Mouse (Mus musculus): ENCODE results near the gene Acot6. TPM values are rescaled to one million over a fixed set of nuclear protein-coding genes. Genes with fewer than 3 reads are reported as not detected.
A peak's percentile ranks its signal among the peaks of the same experiment; 100 is the strongest.
"Not testable (repeated sequence)": the region's sequence is repeated elsewhere in the genome, so short reads cannot be mapped to it uniquely, and the experiment has no call there.

Gene Acot6
- polyA plus RNA-seq, 1 experiment from 2014 or later = 1.5 TPM

DNA sequence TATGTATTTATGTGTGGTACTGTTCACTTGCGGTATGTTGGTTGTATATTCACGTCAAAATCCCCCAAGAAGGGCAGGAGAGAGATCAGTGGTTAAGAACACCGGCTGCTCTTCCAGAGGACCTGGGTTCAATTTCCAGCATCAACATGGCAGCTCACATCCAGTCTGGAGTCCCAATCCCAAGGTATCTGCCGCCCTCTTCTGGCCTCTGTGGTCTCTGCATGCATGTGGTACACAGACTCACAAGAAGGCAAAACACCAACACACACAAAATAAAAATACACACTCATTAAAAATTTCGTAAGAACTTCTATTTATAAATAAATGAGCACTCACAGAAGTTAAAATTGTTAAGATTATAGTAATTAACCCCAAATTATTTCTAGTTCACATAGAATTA, 37.2 kb upstream of the Acot6 start:
- H3K4me3 ChIP-seq (ENCODE audit: low read depth, low read length) = no peak overlapping the region
- H3K27ac ChIP-seq (ENCODE audit: low read depth) = no peak overlapping the region
- ATAC-seq (replicated peaks; ENCODE audit: low FRiP score, low TSS enrichment, low read depth) (no peak), DNase-seq (ENCODE audit: low spot score) (peak; percentile 55)
- H3K9ac ChIP-seq (ENCODE audit: low read length) = no peak overlapping the region
- no peaks in the 10 kb centered on the region for H3K36me3 ChIP-seq (ENCODE audit: control insufficient read depth, insufficient read depth, low read length)
- no peak overlapping the region for H3K4me2 ChIP-seq (ENCODE audit: low read length)
- no peaks in the 10 kb centered on the region for H3K4me1 ChIP-seq (replicated peaks; ENCODE audit: control insufficient read depth, insufficient read depth, low read length)
- H3K9me3 ChIP-seq (ENCODE audit: control insufficient read depth, low read length) = no peaks in the 10 kb centered on the region
- H3K27me3 ChIP-seq (replicated peaks; ENCODE audit: control insufficient read depth, insufficient read depth, low read length) = peaks cover 5% of the 10 kb centered on the region
- 76% methylated on average over 5 of the region's 5 CpGs for WGBS

DNA sequence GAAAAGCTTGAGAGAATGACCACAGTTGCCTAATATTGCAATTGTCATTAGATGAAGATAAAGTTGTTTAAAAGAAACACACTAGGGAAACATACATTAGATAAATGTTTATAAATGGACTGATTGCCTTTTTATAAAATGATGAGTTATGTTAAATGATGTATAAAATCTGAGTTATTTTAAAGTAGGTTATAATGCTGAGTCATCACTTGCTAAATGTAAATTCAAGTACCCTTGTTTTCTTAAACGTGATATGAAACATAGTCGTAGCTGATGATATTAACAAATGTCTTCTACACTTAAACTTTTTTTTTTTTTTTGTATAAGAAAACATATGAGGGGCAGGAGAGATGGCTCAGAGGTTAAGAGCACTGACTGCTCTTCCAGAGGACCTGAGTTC, 36.6 kb upstream of the Acot6 start:
- Histone ChIP-seq H3K9ac (ENCODE audit: low read length) (no peak overlapping the region), H3K27me3 (replicated peaks; ENCODE audit: control insufficient read depth, insufficient read depth, low read length) (peaks cover 11% of the 10 kb centered on the region), H3K4me3 (ENCODE audit: low read depth, low read length) (no peak overlapping the region), H3K9me3 (ENCODE audit: control insufficient read depth, low read length) (no peaks in the 10 kb centered on the region), H3K36me3 (ENCODE audit: control insufficient read depth, insufficient read depth, low read length) (no peaks in the 10 kb centered on the region), H3K27ac (ENCODE audit: low read depth) (no peak overlapping the region), H3K4me2 (ENCODE audit: low read length) (no peak overlapping the region), H3K4me1 (replicated peaks; ENCODE audit: control insufficient read depth, insufficient read depth, low read length) (no peaks in the 10 kb centered on the region)
- DNase-seq (ENCODE audit: low spot score) = no peak
- 67% methylated on average over 2 of the region's 2 CpGs for WGBS
- no peak for ATAC-seq (replicated peaks; ENCODE audit: low FRiP score, low TSS enrichment, low read depth)

DNA sequence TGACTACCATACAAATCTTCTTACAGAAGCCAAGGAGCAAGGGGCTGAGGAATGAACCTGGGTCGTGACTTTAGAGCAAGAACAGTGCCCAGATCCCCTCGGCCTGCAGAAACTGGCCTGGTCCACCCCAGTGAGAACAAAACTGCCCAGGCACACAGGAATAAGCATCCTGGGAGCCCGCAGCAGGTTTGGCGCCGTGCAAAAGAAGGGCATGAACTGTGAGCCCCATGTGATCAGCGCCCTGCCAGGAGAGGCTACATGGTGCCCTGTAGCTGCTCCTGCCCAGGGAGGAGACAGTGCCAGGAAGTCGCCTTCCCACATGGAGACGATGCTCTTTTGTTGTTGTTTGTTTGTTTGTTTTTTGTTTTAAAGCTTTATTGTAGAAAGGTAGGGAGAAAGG, 35.8 kb upstream of the Acot6 start:
- Histone ChIP-seq H3K9ac (ENCODE audit: low read length) (no peak overlapping the region), H3K4me2 (ENCODE audit: low read length) (no peak overlapping the region), H3K4me1 (replicated peaks; ENCODE audit: control insufficient read depth, insufficient read depth, low read length) (no peaks in the 10 kb centered on the region), H3K9me3 (ENCODE audit: control insufficient read depth, low read length) (no peaks in the 10 kb centered on the region), H3K27ac (ENCODE audit: low read depth) (no peak overlapping the region), H3K27me3 (replicated peaks; ENCODE audit: control insufficient read depth, insufficient read depth, low read length) (peaks cover 17% of the 10 kb centered on the region), H3K36me3 (ENCODE audit: control insufficient read depth, insufficient read depth, low read length) (no peaks in the 10 kb centered on the region), H3K4me3 (ENCODE audit: low read depth, low read length) (no peak overlapping the region)
- WGBS = 70% methylated on average over 8 of the region's 8 CpGs
- DNase-seq (ENCODE audit: low spot score) (peak; percentile 40), ATAC-seq (replicated peaks; ENCODE audit: low FRiP score, low TSS enrichment, low read depth) (no peak)

DNA sequence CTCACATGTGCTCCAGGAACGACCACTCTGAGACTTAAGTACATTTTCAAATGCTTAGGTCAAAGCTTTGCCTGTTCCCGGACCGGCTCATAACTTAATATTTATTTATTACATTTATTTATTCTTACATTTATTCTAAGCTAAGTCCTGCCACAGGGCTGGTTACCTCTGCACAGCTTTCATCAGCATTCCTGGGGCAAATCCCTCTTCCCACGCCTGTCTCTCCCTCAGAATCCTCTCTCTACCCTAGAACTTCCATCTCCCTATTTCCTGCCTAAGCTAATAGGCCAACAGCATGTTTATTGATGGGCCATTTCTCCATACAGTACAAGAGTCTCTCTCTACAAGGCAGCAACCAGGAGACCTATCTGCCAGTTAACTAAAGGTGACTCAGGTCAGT, 32.7 kb upstream of the Acot6 start:
- WGBS = 71% methylated on average over 4 of the region's 4 CpGs
- H3K27ac ChIP-seq (ENCODE audit: low read depth) = no peak overlapping the region

DNA sequence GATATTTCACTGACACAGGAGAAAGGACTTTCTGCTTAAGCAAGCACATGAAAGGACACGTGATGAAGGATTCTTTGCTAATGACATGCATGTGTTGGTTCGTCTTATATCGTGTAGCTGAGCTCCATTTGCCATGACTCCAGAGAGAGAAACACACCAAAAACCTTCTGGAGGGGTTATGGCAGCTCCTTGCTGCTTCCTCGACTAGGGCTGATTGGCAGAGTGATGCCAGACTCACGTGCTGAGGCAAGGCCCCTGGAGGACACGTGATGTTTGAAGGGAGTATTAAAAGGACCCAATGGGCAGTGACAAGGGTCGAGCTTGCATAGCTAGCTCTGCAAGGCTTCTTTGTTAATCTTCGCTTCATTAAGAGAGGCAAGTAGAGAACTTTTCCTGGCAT, 32.2 kb upstream of the Acot6 start:
- Histone ChIP-seq H3K27ac (ENCODE audit: low read depth) (no peak overlapping the region), H3K9me3 (ENCODE audit: control insufficient read depth, low read length) (no peaks in the 10 kb centered on the region), H3K4me1 (replicated peaks; ENCODE audit: control insufficient read depth, insufficient read depth, low read length) (no peaks in the 10 kb centered on the region), H3K4me3 (ENCODE audit: low read depth, low read length) (no peak overlapping the region), H3K9ac (ENCODE audit: low read length) (no peak overlapping the region), H3K4me2 (ENCODE audit: low read length) (no peak overlapping the region), H3K27me3 (replicated peaks; ENCODE audit: control insufficient read depth, insufficient read depth, low read length) (peaks cover 28% of the 10 kb centered on the region), H3K36me3 (ENCODE audit: control insufficient read depth, insufficient read depth, low read length) (no peaks in the 10 kb centered on the region)
- DNase-seq (ENCODE audit: low spot score) (no peak), ATAC-seq (replicated peaks; ENCODE audit: low FRiP score, low TSS enrichment, low read depth) (no peak)
- WGBS = 71% methylated on average over 8 of the region's 8 CpGs

More for the DNA sequence above, 32.7 kb upstream of the Acot6 start:
- ATAC-seq (replicated peaks; ENCODE audit: low FRiP score, low TSS enrichment, low read depth) (no peak), DNase-seq (ENCODE audit: low spot score) (peak; percentile 41)
- Histone ChIP-seq H3K27me3 (replicated peaks; ENCODE audit: control insufficient read depth, insufficient read depth, low read length) (peaks cover 28% of the 10 kb centered on the region), H3K9me3 (ENCODE audit: control insufficient read depth, low read length) (no peaks in the 10 kb centered on the region), H3K4me1 (replicated peaks; ENCODE audit: control insufficient read depth, insufficient read depth, low read length) (no peaks in the 10 kb centered on the region), H3K4me3 (ENCODE audit: low read depth, low read length) (no peak overlapping the region), H3K36me3 (ENCODE audit: control insufficient read depth, insufficient read depth, low read length) (no peaks in the 10 kb centered on the region), H3K4me2 (ENCODE audit: low read length) (no peak overlapping the region), H3K9ac (ENCODE audit: low read length) (no peak overlapping the region)

DNA sequence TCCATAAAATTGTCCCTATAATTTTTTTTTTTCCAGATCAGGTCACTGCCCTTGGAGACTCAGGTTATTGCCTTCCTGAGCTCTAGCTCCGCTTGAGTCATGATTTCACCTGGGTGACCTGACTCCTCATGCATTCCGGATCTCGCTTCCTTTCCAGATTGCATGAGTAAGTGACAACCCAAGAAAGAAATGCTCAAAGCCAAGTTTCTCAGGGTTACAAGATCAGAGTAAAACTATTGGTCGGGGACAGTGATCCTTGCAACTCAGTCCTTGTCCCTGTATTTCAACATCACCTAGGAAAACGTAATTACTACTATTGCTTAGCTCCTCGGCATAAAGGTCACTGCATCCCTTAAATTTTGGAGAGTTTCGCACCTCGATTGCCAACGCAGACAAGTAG, 31.5 kb upstream of the Acot6 start, which contains the start of gene Acot5:
TSS of gene Acot5 (plus strand) at position 340 of the 400 bp plus-strand sequence.
- Histone ChIP-seq H3K4me1 (replicated peaks; ENCODE audit: control insufficient read depth, insufficient read depth, low read length) (no peaks in the 10 kb centered on the region), H3K9me3 (ENCODE audit: control insufficient read depth, low read length) (no peaks in the 10 kb centered on the region), H3K9ac (ENCODE audit: low read length) (no peak within 1 kb of the TSS), H3K36me3 (ENCODE audit: control insufficient read depth, insufficient read depth, low read length) (no peaks in the 10 kb centered on the region), H3K4me3 (ENCODE audit: low read depth, low read length) (peak within 1 kb of the TSS; percentile 33), H3K4me2 (ENCODE audit: low read length) (peak within 1 kb of the TSS; percentile 57), H3K27me3 (replicated peaks; ENCODE audit: control insufficient read depth, insufficient read depth, low read length) (peaks cover 28% of the 10 kb centered on the region), H3K27ac (ENCODE audit: low read depth) (no peak within 1 kb of the TSS)
- ATAC-seq (replicated peaks; ENCODE audit: low FRiP score, low TSS enrichment, low read depth) = no peak
- DNase-seq (ENCODE audit: low spot score) = no peak
- 51% methylated on average over 9 of the region's 9 CpGs for WGBS

DNA sequence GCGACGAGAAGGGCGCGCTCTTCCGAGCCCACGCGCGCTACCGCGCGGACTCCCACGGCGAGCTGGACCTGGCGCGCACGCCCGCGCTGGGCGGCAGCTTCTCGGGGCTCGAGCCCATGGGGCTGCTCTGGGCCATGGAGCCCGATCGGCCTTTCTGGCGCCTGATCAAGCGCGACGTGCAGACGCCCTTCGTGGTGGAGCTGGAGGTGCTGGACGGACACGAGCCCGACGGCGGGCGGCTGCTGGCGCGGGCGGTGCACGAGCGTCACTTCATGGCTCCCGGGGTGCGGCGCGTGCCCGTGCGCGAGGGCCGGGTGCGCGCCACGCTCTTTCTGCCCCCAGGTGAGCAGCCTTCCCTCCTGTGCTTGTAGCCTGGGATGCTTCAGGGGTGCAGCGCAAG, 30.9 kb upstream of the Acot6 start:
- Histone ChIP-seq H3K27me3 (replicated peaks; ENCODE audit: control insufficient read depth, insufficient read depth, low read length) (peaks cover 28% of the 10 kb centered on the region), H3K4me3 (ENCODE audit: low read depth, low read length) (peak overlapping the region; percentile 33), H3K4me2 (ENCODE audit: low read length) (peak overlapping the region; percentile 57)
- not testable (repeated sequence) for H3K9ac ChIP-seq (ENCODE audit: low read length); H3K9me3 ChIP-seq (ENCODE audit: control insufficient read depth, low read length); ATAC-seq (replicated peaks; ENCODE audit: low FRiP score, low TSS enrichment, low read depth); H3K4me1 ChIP-seq (replicated peaks; ENCODE audit: control insufficient read depth, insufficient read depth, low read length); H3K36me3 ChIP-seq (ENCODE audit: control insufficient read depth, insufficient read depth, low read length); H3K27ac ChIP-seq (ENCODE audit: low read depth)
- peak; percentile 56 for DNase-seq (ENCODE audit: low spot score)
- WGBS = under 1% methylated on average over 37 of the region's 52 CpGs

DNA sequence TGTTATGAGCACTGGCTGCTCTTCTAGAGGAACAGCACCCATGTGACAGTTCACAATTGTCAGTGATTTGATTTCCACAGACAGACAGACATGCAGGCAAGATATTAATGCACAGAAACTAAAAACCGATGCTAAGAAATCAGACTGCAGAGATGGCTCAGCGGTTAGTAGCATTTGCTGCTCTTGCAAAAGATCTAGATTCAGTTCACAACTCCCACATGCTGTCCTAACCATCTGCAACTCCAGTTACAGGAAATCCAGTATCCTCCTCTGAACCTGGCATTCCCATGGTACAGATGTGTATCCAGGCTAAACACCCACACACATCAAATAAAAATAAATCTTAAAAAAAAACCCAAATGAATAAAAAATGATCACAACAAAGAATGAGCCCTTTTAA, 28.8 kb upstream of the Acot6 start:
- no peaks in the 10 kb centered on the region for H3K4me1 ChIP-seq (replicated peaks; ENCODE audit: control insufficient read depth, insufficient read depth, low read length)
- 90% methylated on average over 2 of the region's 2 CpGs for WGBS
- ATAC-seq (replicated peaks; ENCODE audit: low FRiP score, low TSS enrichment, low read depth) = no peak
- H3K27me3 ChIP-seq (replicated peaks; ENCODE audit: control insufficient read depth, insufficient read depth, low read length) = peaks cover 28% of the 10 kb centered on the region
- no peak overlapping the region for H3K27ac ChIP-seq (ENCODE audit: low read depth)
- H3K4me2 ChIP-seq (ENCODE audit: low read length) = no peak overlapping the region
- H3K4me3 ChIP-seq (ENCODE audit: low read depth, low read length) = no peak overlapping the region
- H3K9ac ChIP-seq (ENCODE audit: low read length) = no peak overlapping the region
- H3K36me3 ChIP-seq (ENCODE audit: control insufficient read depth, insufficient read depth, low read length) = no peaks in the 10 kb centered on the region
- peak; percentile 34 for DNase-seq (ENCODE audit: low spot score)
- no peaks in the 10 kb centered on the region for H3K9me3 ChIP-seq (ENCODE audit: control insufficient read depth, low read length)

DNA sequence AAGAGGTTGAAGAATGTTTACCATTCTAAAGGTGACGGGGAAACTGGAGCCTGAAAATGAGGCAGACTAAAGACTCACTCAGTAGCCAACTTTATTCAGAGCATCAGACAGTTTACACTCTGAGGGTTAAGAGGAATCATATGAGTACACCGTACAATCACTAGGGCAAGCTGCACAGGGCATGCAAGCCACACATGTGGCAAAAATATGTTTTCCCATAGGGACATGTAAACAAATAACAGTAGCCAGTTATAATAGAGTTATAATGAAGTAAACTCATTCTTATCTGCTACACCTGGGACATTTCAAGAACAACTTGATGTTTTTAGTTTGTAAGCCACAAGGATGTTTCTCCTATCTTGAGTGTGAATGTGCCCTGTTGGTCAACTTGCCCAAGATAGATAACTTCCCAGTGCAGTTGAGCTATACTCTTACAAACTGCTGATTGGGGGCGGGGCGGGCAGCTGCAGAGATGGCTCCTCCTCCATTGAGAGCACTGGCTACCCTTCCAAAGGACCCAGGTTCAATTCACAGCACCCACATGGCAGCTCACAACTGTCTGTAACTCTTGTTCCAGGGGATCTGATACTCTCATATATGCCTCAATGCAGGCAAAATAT, 23.0 kb upstream of the Acot6 start:
- DNase-seq (ENCODE audit: low spot score) (peak; percentile 7), ATAC-seq (replicated peaks; ENCODE audit: low FRiP score, low TSS enrichment, low read depth) (no peak)
- Histone ChIP-seq H3K9ac (ENCODE audit: low read length) (no peak overlapping the region), H3K4me2 (ENCODE audit: low read length) (no peak overlapping the region), H3K27ac (ENCODE audit: low read depth) (no peak overlapping the region), H3K27me3 (replicated peaks; ENCODE audit: control insufficient read depth, insufficient read depth, low read length) (no peaks in the 10 kb centered on the region), H3K9me3 (ENCODE audit: control insufficient read depth, low read length) (no peaks in the 10 kb centered on the region), H3K4me3 (ENCODE audit: low read depth, low read length) (no peak overlapping the region), H3K36me3 (ENCODE audit: control insufficient read depth, insufficient read depth, low read length) (no peaks in the 10 kb centered on the region), H3K4me1 (replicated peaks; ENCODE audit: control insufficient read depth, insufficient read depth, low read length) (no peaks in the 10 kb centered on the region)
- WGBS = 83% methylated on average over 4 of the region's 4 CpGs
